In genomic region chr6:119395421-119396308, GRCm38 (mm10) we compare ENCODE assay signal across 10 mouse cellular contexts. TPM values are rescaled to one million over a fixed set of nuclear protein-coding genes. Genes with fewer than 3 reads are reported as not detected.
DNase-seq lines count a peak whose midpoint lies in the region; ATAC-seq and TF ChIP-seq lines count a peak whose summit lies in the region.
"Had no signal": no experiment of that assay in that cellular context is flagged by ENCODE, and none has a peak within 500 bp of the region (broad histone marks: within the 10 kb centered on the region; RNA-seq: fewer than 3 reads in every experiment).

No protein-coding gene starts in this region.

- no peak for TF ChIP-seq EP300 in stomach, postnatal 0 days (optimal IDR thresholded peaks at IDR 0.05)

- no peaks in the 10 kb centered on the region for H3K9me3 ChIP-seq in liver, embryonic 15.5 days (replicated peaks)
- H3K9me3 ChIP-seq in stomach, postnatal 0 days (ENCODE audit: control insufficient read depth, low read length) = no peaks in the 10 kb centered on the region
- H3K9me3 ChIP-seq: hindbrain, embryonic 15.5 days had no signal

- ATAC-seq in liver, embryonic 15.5 days (ENCODE audit: insufficient read depth) = 0 out of 2 replicates have a peak, but pooled peaks have one; percentile 51
- ATAC-seq in stomach, postnatal 0 days (ENCODE audit: low FRiP score, low TSS enrichment) = peak; percentile 84

- 0 out of 2 replicates have a peak overlapping the region, but pooled peaks have one; percentile 11 for H3K9ac ChIP-seq in liver, adult 2 months (ENCODE audit: low read depth, low read length)
- H3K9ac ChIP-seq in liver, embryonic 15.5 days = no peak overlapping the region
- H3K9ac ChIP-seq in stomach, postnatal 0 days (ENCODE audit: low read length) = no peak overlapping the region
- H3K9ac ChIP-seq: hindbrain, embryonic 15.5 days; lung, embryonic 14.5 days had no signal

- no peak for TF ChIP-seq POLR2A in liver, adult 2 months (IDR thresholded peaks at IDR 0.05; ENCODE audit: extremely low read depth, insufficient read depth, low read length)

- H3K4me3 ChIP-seq in liver, adult 2 months (ENCODE audit: insufficient read depth, low read depth, low read length) = no peak overlapping the region
- H3K4me3 ChIP-seq in liver, embryonic 15.5 days (replicated peaks) = 0 out of 2 replicates have a peak overlapping the region, but pooled peaks have one; percentile 0
- no peak overlapping the region for H3K4me3 ChIP-seq in stomach, postnatal 0 days (ENCODE audit: low read depth, low read length)
- H3K4me3 ChIP-seq: hindbrain, embryonic 15.5 days had no signal

- TF ChIP-seq CTCF in liver, adult 2 months (IDR thresholded peaks at IDR 0.05; ENCODE audit: low read depth, low read length) = no peak
- TF ChIP-seq CTCF in stomach, postnatal 0 days (IDR thresholded peaks at IDR 0.05; ENCODE audit: low read depth) = no peak

- peak overlapping the region; percentile 31 for H3K4me2 ChIP-seq in liver, embryonic 15.5 days
- H3K4me2 ChIP-seq in stomach, postnatal 0 days (replicated peaks; ENCODE audit: low read depth) = no peak overlapping the region
- H3K4me2 ChIP-seq: hindbrain, embryonic 15.5 days; lung, embryonic 14.5 days had no signal

- whole genome bisulfite sequencing in liver, adult 2 months = 13% methylated on average over 14 of the region's 14 CpGs
- WGBS in liver, embryonic 15.5 days (ENCODE audit: insufficient replicate concordance) = 31% methylated on average over 14 of the region's 14 CpGs
- 46% methylated on average over 14 of the region's 14 CpGs for WGBS in stomach, postnatal 0 days

- peaks cover 37% of the 10 kb centered on the region for H3K4me1 ChIP-seq in liver, adult 2 months (ENCODE audit: control insufficient read depth, insufficient read depth, low read length)
- H3K4me1 ChIP-seq in liver, embryonic 15.5 days (replicated peaks) = peaks cover 18% of the 10 kb centered on the region
- no peaks in the 10 kb centered on the region for H3K4me1 ChIP-seq in stomach, postnatal 0 days (replicated peaks; ENCODE audit: control insufficient read depth, insufficient read depth)
- H3K4me1 ChIP-seq: hindbrain, embryonic 15.5 days had no signal

- peak overlapping the region; percentile 84 for H3K27ac ChIP-seq in liver, adult 2 months (replicated peaks; ENCODE audit: insufficient read depth, low read depth, low read length)
- H3K27ac ChIP-seq in liver, embryonic 15.5 days (replicated peaks) = peak overlapping the region; percentile 31
- peak overlapping the region; percentile 88 for H3K27ac ChIP-seq in stomach, postnatal 0 days (replicated peaks)
- H3K27ac ChIP-seq: hindbrain, embryonic 15.5 days had no signal

- H3K79me2 ChIP-seq in liver, adult 2 months (ENCODE audit: control insufficient read depth, insufficient read depth, low read length) = peaks cover 3% of the 10 kb centered on the region; the same call in 1 of the 2 replicates

- H3K36me3 ChIP-seq in liver, adult 2 months (ENCODE audit: control insufficient read depth, insufficient read depth, low read length) = peaks cover 31% of the 10 kb centered on the region
- H3K36me3 ChIP-seq in liver, embryonic 15.5 days (replicated peaks) = no peaks in the 10 kb centered on the region
- H3K36me3 ChIP-seq in stomach, postnatal 0 days (ENCODE audit: control insufficient read depth, insufficient read depth, low read length) = no peaks in the 10 kb centered on the region
- H3K36me3 ChIP-seq: hindbrain, embryonic 15.5 days had no signal

- peak; percentile 93 for DNase-seq in liver, adult 2 months (ENCODE audit: extremely low read depth, low read depth, low spot score)
- DNase-seq in liver = no peak
- peak; percentile 14 for DNase-seq in T-cell, adult 2 months (ENCODE audit: low spot score)
- DNase-seq in stomach, postnatal 0 days (ENCODE audit: low spot score) = peak; percentile 68
- DNase-seq in cerebellum, adult 9-11 months = no peak
- no peak for DNase-seq in right cerebral cortex, postnatal 4 days
- DNase-seq in kidney, adult 9 months = no peak

- no peaks in the 10 kb centered on the region for H3K27me3 ChIP-seq in liver, adult 2 months (ENCODE audit: control insufficient read depth, insufficient read depth, low read length)
- H3K27me3 ChIP-seq in liver, embryonic 15.5 days = no peaks in the 10 kb centered on the region
- no peaks in the 10 kb centered on the region for H3K27me3 ChIP-seq in stomach, postnatal 0 days (ENCODE audit: control insufficient read depth, insufficient read depth, low read length)
- H3K27me3 ChIP-seq: hindbrain, embryonic 15.5 days had no signal

RNA-seq across cellular contexts. Expression of gene Adipor2, which starts 21.8 kb away (rescaled TPM):
- total RNA-seq in liver, adult 2 months (2014; rRNA removed) = 252 and 306 TPM in 2 replicates
- 212 and 246 TPM in 2 replicates for polyA plus RNA-seq in liver, adult 2 months (2012; rRNA removed)
- polyA plus RNA-seq in liver, embryonic 15.5 days (2015; fragmentation: Nextera tagmentation; extraction: Ambion mirVana) = 36.5 and 38.5 TPM in 2 replicates
- 80.7 and 90.5 TPM in 2 replicates for polyA plus RNA-seq in stomach, postnatal 0 days (2015; fragmentation: Nextera tagmentation; extraction: Ambion mirVana)

Comparison
In these comparisons a context has a peak if more than half of its experiments do, and no peak if none do; other contexts are left out.
1. DNase-seq: peak in liver, adult 2 months (single experiment), T-cell, adult 2 months (single experiment) and stomach, postnatal 0 days (single experiment); none in liver (single experiment), cerebellum, adult 9-11 months (single experiment), right cerebral cortex, postnatal 4 days (single experiment) and kidney, adult 9 months (single experiment).
2. H3K27ac ChIP-seq: peak in every context shown above with its lines; median percentile 88 in stomach, postnatal 0 days; 84 in liver, adult 2 months; 31 in liver, embryonic 15.5 days.